Mouse (Mus musculus) embryonic fibroblast, embryonic 13.5 days (primary cell): ENCODE measurements around the gene Rnf114.

Experiments
- CTCF ChIP-seq: IDR thresholded peaks from 2 replicates; pipeline ENCODE4 v1.5.1; 2011; ENCODE audit warnings: mild to moderate bottlenecking, control low read depth, low read length, moderate library complexity, borderline replicate concordance; ENCODE audit not compliant: insufficient read depth
- POLR2A ChIP-seq: IDR thresholded peaks from 2 replicates; pipeline ENCODE4 v1.6.1; 2011; ENCODE audit warnings: low read depth, mild to moderate bottlenecking, control low read depth, low read length, moderate library complexity

DNA sequence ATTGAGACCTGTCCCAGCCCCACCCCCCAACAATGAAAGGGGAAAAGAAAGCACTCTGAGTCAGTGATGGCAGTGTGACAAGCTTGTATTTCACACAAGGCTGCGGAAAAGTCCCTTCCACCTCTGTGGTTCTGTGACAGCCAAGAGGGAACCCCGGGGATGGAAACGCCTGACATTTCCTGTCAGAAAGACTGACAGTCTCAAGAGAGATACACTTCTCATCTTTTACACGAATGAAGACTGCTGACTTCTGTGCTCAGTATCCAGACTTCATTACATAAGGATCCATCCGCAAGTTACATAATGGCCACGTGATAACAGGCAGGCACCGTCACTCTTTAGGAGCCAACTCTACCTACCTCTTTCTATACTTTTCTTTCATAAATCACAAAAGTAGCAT lies 4.0 kb downstream of the Rnf114 start:
- TF ChIP-seq CTCF (no peak), POLR2A (no peak)
